16 mouse cellular contexts compared by ENCODE assay signal in the genomic region with DNA sequence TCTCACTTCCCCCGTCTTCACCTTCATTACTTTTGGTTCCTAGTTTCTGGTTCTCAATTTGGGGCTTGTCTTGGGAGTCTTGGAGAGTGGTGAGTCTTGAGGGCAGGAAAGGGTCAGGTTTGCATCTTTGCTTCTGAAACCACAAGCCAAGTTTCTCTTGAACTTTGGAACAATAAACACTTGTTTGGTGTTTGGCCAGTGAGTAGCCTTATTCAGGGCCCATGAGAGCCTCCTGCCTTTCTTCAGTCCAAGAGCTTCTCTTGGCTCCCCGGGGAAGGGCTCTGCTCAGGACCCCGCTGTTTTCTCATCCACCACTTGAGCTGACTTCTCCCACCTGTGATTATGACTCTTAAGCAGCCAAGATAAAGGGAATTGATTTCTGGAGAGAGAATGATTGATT. TPM values are rescaled to one million over a fixed set of nuclear protein-coding genes. Genes with fewer than 3 reads are reported as not detected.
DNase-seq lines count a peak whose midpoint lies in the region; ATAC-seq and TF ChIP-seq lines count a peak whose summit lies in the region.
"Had no signal": no experiment of that assay in that cellular context is flagged by ENCODE, and none has a peak within 500 bp of the region (broad histone marks: within the 10 kb centered on the region; RNA-seq: fewer than 3 reads in every experiment).

No protein-coding gene starts in this region.

- no peaks in the 10 kb centered on the region for H3K9me3 ChIP-seq in MEL (replicated peaks; ENCODE audit: insufficient read depth, low read length)
- no peaks in the 10 kb centered on the region for H3K9me3 ChIP-seq in liver, embryonic 15.5 days (replicated peaks)
- H3K9me3 ChIP-seq: forebrain, embryonic 15.5 days; G1E; hindbrain, embryonic 10.5 days; limb, embryonic 13.5 days had no signal

- peaks cover 18% of the 10 kb centered on the region for H3K79me2 ChIP-seq in MEL (ENCODE audit: control insufficient read depth, insufficient read depth, low read length, poor library complexity)

- DNase-seq in heart, adult 11 months: peak; percentile 84
- no peak for DNase-seq in heart, postnatal 14 days
- DNase-seq in layer of hippocampus, adult 2 months (ENCODE audit: low spot score in 2 of 2): peak in 1 of 2 experiments; percentile 9
- DNase-seq in layer of hippocampus, adult 11-12 months (ENCODE audit: low spot score): no peak
- peak; percentile 32 for DNase-seq in MEL (ENCODE audit: low read depth, low spot score)
- DNase-seq in left cerebral cortex, adult 11 months (ENCODE audit: low spot score): no peak
- DNase-seq: adrenal gland, postnatal 25 days; right cerebral cortex, adult 18-20 months; thymus, postnatal 36 days had no signal

- TF ChIP-seq CTCF in layer of hippocampus, adult 2 months (conservative IDR thresholded peaks at IDR 0.05): no peak
- no peak for TF ChIP-seq CTCF in MEL (IDR thresholded peaks at IDR 0.05 in 2 of 3, conservative IDR thresholded peaks at IDR 0.05 in 1 of 3; ENCODE audit: control insufficient read depth in 1 of 3, insufficient read depth in 1 of 3, low read depth in 2 of 3, low read length in 3 of 3, poor library complexity in 1 of 3, severe bottlenecking in 1 of 3)

- no peak for ATAC-seq in liver, embryonic 15.5 days (ENCODE audit: insufficient read depth)
- ATAC-seq: forebrain, embryonic 15.5 days had no signal

- no peaks in the 10 kb centered on the region for H3K27me3 ChIP-seq in MEL (ENCODE audit: control insufficient read depth in 1 of 2, insufficient read depth in 2 of 2, low read length in 2 of 2)
- no peaks in the 10 kb centered on the region for H3K27me3 ChIP-seq in liver, embryonic 15.5 days
- H3K27me3 ChIP-seq: forebrain, embryonic 15.5 days; limb, embryonic 13.5 days had no signal

- H3K36me3 ChIP-seq in MEL (ENCODE audit: control insufficient read depth in 1 of 2, insufficient read depth in 2 of 2, low read length in 2 of 2): peaks cover 8 to 71% of the 10 kb centered on the region in 2 experiments
- peaks cover 74% of the 10 kb centered on the region for H3K36me3 ChIP-seq in liver, embryonic 15.5 days (replicated peaks)

- H3K4me3 ChIP-seq in layer of hippocampus, adult 2 months: no peak overlapping the region
- no peak overlapping the region for H3K4me3 ChIP-seq in MEL (ENCODE audit: control insufficient read depth in 1 of 2, insufficient read depth in 1 of 2, low read depth in 2 of 2, low read length in 2 of 2)
- no peak overlapping the region for H3K4me3 ChIP-seq in liver, embryonic 15.5 days (replicated peaks)
- H3K4me3 ChIP-seq: forebrain, embryonic 15.5 days; hindbrain, embryonic 10.5 days; left cerebral cortex, adult 2 months; limb, embryonic 13.5 days had no signal

- H3K9ac ChIP-seq in MEL (ENCODE audit: control insufficient read depth, low read depth, low read length, poor library complexity, severe bottlenecking): no peak overlapping the region
- no peak overlapping the region for H3K9ac ChIP-seq in liver, embryonic 15.5 days
- H3K9ac ChIP-seq: forebrain, embryonic 15.5 days; limb, embryonic 13.5 days had no signal

- intact Hi-C loops in heart, postnatal 14 days (cut with DNase I): no loop called here

- peaks cover 24 to 62% of the 10 kb centered on the region in 2 experiments for H3K4me1 ChIP-seq in MEL (ENCODE audit: control insufficient read depth in 1 of 2, insufficient read depth in 2 of 2, low read length in 2 of 2)
- peaks cover 84% of the 10 kb centered on the region for H3K4me1 ChIP-seq in liver, embryonic 15.5 days (replicated peaks)

- no peak overlapping the region for H3K4me2 ChIP-seq in liver, embryonic 15.5 days
- H3K4me2 ChIP-seq: forebrain, embryonic 15.5 days; heart, embryonic 11.5 days; limb, embryonic 13.5 days had no signal

- no peak for TF ChIP-seq RAD21 in MEL (IDR thresholded peaks at IDR 0.05; ENCODE audit: low read depth, low read length)

- peak overlapping the region; percentile 51 for H3K27ac ChIP-seq in layer of hippocampus, adult 2 months
- H3K27ac ChIP-seq in MEL (ENCODE audit: control insufficient read depth, low read depth, low read length): no peak overlapping the region
- H3K27ac ChIP-seq in liver, embryonic 15.5 days (replicated peaks): peak overlapping the region; percentile 19
- H3K27ac ChIP-seq: hindbrain, embryonic 10.5 days; left cerebral cortex, adult 2 months; limb, embryonic 13.5 days had no signal

- TF ChIP-seq POLR2A in MEL (IDR thresholded peaks at IDR 0.05; ENCODE audit: control insufficient read depth in 1 of 2, insufficient read depth in 1 of 2, low read depth in 1 of 2, low read length in 2 of 2, poor library complexity in 1 of 2): no peak

- WGBS in liver, embryonic 15.5 days (ENCODE audit: insufficient replicate concordance): 80% methylated on average over 3 of the region's 3 CpGs

- TF ChIP-seq EP300 in MEL (IDR thresholded peaks at IDR 0.05; ENCODE audit: low read depth in 1 of 2, low read length in 2 of 2): no peak

TF ChIP-seq in MEL, 35 proteins besides CTCF, POLR2A, EP300 and RAD21:
- TF ChIP-seq CHD1 (IDR thresholded peaks at IDR 0.05; ENCODE audit: low read depth, low read length) (no peak), ZNF384 (IDR thresholded peaks at IDR 0.05; ENCODE audit: low read depth, low read length) (no peak), ZKSCAN1 (IDR thresholded peaks at IDR 0.05; ENCODE audit: low read depth, low read length) (no peak), ETS1 (IDR thresholded peaks at IDR 0.05; ENCODE audit: low read depth, low read length) (no peak)

RNA-seq across cellular contexts. Expression of gene Ppp1r10, which starts 6.3 kb away (rescaled TPM):
- 10 to 100 TPM; 43.4 to 49.0 TPM for total RNA-seq in heart, postnatal 14 days (2021)
- total RNA-seq in layer of hippocampus, adult 2 months (2021): 10 to 100 TPM; 83.2 to 83.8 TPM
- total RNA-seq in MEL (2012; rRNA removed): 24.2 and 25.3 TPM in 2 replicates
- 10 to 100 TPM in 1 of 2 experiments, not detected in 1; 61.4 TPM for polyA plus RNA-seq in MEL (2012; ENCODE audit: insufficient read depth in 1 of 2, insufficient read length in 2 of 2, low read depth in 1 of 2, low replicate concordance in 2 of 2, missing spikeins in 1 of 2)
- polyA plus RNA-seq in liver, embryonic 15.5 days (2015; fragmentation: Nextera tagmentation; extraction: Ambion mirVana): 20.9 and 22.3 TPM in 2 replicates

RNA-seq across cellular contexts. Expression of gene Mrps18b, which starts 6.4 kb away (rescaled TPM):
- total RNA-seq in heart, postnatal 14 days (2021): 10 to 100 TPM; 47.9 to 49.0 TPM
- total RNA-seq in layer of hippocampus, adult 2 months (2021): 10 to 100 TPM; 36.3 to 43.0 TPM
- 149 and 179 TPM in 2 replicates for total RNA-seq in MEL (2012; rRNA removed)
- polyA plus RNA-seq in MEL (2012; ENCODE audit: insufficient read depth in 1 of 2, insufficient read length in 2 of 2, low read depth in 1 of 2, low replicate concordance in 2 of 2, missing spikeins in 1 of 2): 100 to 1,000 TPM in 1 of 2 experiments, not detected in 1; 239 TPM
- polyA plus RNA-seq in liver, embryonic 15.5 days (2015; fragmentation: Nextera tagmentation; extraction: Ambion mirVana): 68.7 and 71.1 TPM in 2 replicates

RNA-seq across cellular contexts. Expression of gene Atat1, which starts 12.7 kb away (rescaled TPM):
- total RNA-seq in heart, postnatal 14 days (2021): 1 to 10 TPM; 7.7 to 9.5 TPM
- 10 to 100 TPM; 58.7 to 64.8 TPM for total RNA-seq in layer of hippocampus, adult 2 months (2021)
- total RNA-seq in MEL (2012; rRNA removed): 4.4 and 4.6 TPM in 2 replicates
- polyA plus RNA-seq in MEL (2012; ENCODE audit: insufficient read depth in 1 of 2, insufficient read length in 2 of 2, low read depth in 1 of 2, low replicate concordance in 2 of 2, missing spikeins in 1 of 2): 10 to 100 TPM in 1 of 2 experiments, not detected in 1; 14.4 TPM
- polyA plus RNA-seq in liver, embryonic 15.5 days (2015; fragmentation: Nextera tagmentation; extraction: Ambion mirVana): 7.3 and 8.0 TPM in 2 replicates

RNA-seq across cellular contexts. Expression of gene 2310061I04Rik, which starts 25.3 kb away (rescaled TPM):
- total RNA-seq in heart, postnatal 14 days (2021): 10 to 100 TPM; 83.9 to 89.3 TPM
- total RNA-seq in layer of hippocampus, adult 2 months (2021): 10 to 100 TPM; 53.4 to 62.4 TPM
- 10.9 and 11.4 TPM in 2 replicates for total RNA-seq in MEL (2012; rRNA removed)
- 100 to 1,000 TPM in 1 of 2 experiments, not detected in 1; 106 TPM for polyA plus RNA-seq in MEL (2012; ENCODE audit: insufficient read depth in 1 of 2, insufficient read length in 2 of 2, low read depth in 1 of 2, low replicate concordance in 2 of 2, missing spikeins in 1 of 2)
- 8.5 and 9.7 TPM in 2 replicates for polyA plus RNA-seq in liver, embryonic 15.5 days (2015; fragmentation: Nextera tagmentation; extraction: Ambion mirVana)

RNA-seq across cellular contexts. Expression of gene Dhx16, which starts 42.9 kb away (rescaled TPM):
- total RNA-seq in heart, postnatal 14 days (2021): 10 to 100 TPM; 20.6 to 24.9 TPM
- 10 to 100 TPM; 28.1 to 31.3 TPM for total RNA-seq in layer of hippocampus, adult 2 months (2021)
- 75.4 and 79.2 TPM in 2 replicates for total RNA-seq in MEL (2012; rRNA removed)
- polyA plus RNA-seq in MEL (2012; ENCODE audit: insufficient read depth in 1 of 2, insufficient read length in 2 of 2, low read depth in 1 of 2, low replicate concordance in 2 of 2, missing spikeins in 1 of 2): 100 to 1,000 TPM in 1 of 2 experiments, not detected in 1; 101 TPM
- polyA plus RNA-seq in liver, embryonic 15.5 days (2015; fragmentation: Nextera tagmentation; extraction: Ambion mirVana): 31.1 and 37.0 TPM in 2 replicates

Comparison
In these comparisons a context has a peak if more than half of its experiments do, and no peak if none do; other contexts are left out.
1. DNase-seq: peak in heart, adult 11 months (single experiment) and MEL (single experiment); none in heart, postnatal 14 days (0 of 2), layer of hippocampus, adult 11-12 months (single experiment) and left cerebral cortex, adult 11 months (single experiment).
2. RNA of gene Atat1, which starts 12.7 kb away (total RNA-seq): 58.7 to 64.8 TPM in layer of hippocampus, adult 2 months; 7.7 to 9.5 TPM in heart, postnatal 14 days and 4.4 to 4.6 TPM in MEL; every median in the first group is over 4 times any median in the second.